Mouse (Mus musculus): ENCODE results near the gene Swsap1.

DNA sequence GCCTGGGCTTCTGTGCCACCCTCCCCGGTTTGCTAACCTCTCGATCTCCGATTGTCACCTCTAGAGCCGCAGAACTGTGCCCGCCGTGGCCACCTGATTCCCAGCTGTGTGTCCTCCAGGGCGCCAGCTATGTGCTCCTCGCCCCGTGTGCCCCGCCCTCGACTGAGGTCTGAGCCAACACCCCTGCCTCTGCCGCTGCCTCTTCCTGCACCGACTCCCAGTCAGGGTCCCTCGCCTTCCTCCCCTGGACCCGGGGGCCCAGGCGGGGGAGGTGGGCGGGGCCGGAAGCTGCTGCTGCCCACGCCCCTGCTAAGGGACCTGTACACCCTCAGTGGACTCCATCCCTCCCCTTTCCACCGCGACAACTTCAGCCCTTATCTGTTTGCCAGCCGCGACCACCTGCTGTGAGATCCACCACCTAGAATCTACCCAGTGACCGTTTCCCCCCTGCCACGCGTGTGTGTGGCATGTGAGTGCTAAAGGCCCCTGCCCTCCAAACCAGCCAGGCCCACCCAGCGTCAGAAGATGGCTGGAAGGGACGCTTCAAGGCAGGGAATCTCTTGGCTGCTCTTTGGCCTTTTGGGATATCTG, 7.9 kb upstream of the Swsap1 start:
- TF ChIP-seq CTCF (IDR thresholded peaks at IDR 0.05; ENCODE audit: borderline replicate concordance, insufficient read depth, low read length) (no peak), POLR2A (IDR thresholded peaks at IDR 0.05; ENCODE audit: low read depth, low read length) (no peak)

All from embryonic fibroblast, embryonic 13.5 days (primary cell).